Mouse (Mus musculus): ENCODE measurements at regions not wholly inside any gene's neighbourhood (a gene's known extent, or its start where the extent isn't known, plus 50 kb on each side); places are given as distances from the start of the nearest gene placed in this dataset.
A peak's percentile ranks its signal among the peaks of the same experiment; 100 is the strongest.

- Histone ChIP-seq H3K4me2 (replicated peaks; ENCODE audit: low read depth, low read length) (no peak overlapping the region), H3K4me1 (replicated peaks; ENCODE audit: control insufficient read depth, insufficient read depth, low read length) (no peaks in the 10 kb centered on the region), H3K9ac (ENCODE audit: low read depth, low read length) (no peak overlapping the region), H3K27ac (ENCODE audit: low read depth, low read length) (no peak overlapping the region), H3K9me3 (ENCODE audit: control insufficient read depth, low read length) (no peaks in the 10 kb centered on the region), H3K27me3 (ENCODE audit: control insufficient read depth, insufficient read depth, low read length) (no peaks in the 10 kb centered on the region), H3K36me3 (ENCODE audit: control insufficient read depth, insufficient read depth, low read length) (no peaks in the 10 kb centered on the region), H3K4me3 (ENCODE audit: low read depth, low read length) (no peak overlapping the region)
- ATAC-seq (ENCODE audit: low FRiP score), result no peak
- DNase-seq (ENCODE audit: low spot score), result no peak
Measured at GRCm38 (mm10) chr3:57910020-57910419, 62.1 kb upstream of the Pfn2 start.

DNA sequence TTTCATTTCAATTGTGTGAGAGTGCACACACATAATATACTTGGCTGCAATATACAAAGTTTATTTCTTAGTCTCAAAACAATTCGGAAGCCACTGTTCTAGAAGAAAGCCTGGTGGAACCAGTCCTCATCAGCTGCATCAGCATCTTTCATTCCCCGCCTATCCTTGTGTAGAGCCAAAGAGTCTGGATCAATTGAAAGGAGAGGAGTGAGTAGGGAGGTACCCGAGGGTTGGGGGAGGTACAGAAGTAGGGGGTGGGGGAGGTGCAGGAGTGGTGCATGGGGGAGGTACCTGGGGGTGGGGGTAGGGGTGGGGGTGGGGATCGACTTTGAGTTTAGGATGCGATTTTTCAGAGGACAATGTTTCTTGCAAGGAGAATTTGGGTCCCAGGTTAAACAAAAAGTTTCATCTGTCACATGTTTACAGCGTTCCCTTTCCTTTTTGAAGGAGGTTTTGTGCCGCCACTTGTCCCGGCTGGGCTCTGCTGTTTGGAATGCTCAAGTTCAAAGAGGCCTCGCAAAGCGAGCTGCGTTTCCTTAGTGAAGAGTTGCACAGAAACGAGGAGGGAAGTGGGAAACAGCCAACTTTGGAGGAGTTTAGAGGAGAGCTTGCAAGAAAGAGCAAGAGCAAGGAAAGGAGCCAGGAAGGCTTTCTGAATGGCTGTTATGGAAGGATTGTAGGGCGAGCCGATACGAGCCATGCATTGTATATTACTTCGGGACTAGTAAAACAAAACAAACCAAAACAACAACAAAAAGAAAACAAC lies 64.1 kb upstream of the Pfn2 start:
- H3K9me3 ChIP-seq (ENCODE audit: control insufficient read depth, low read length), result no peaks in the 10 kb centered on the region
- 22% methylated on average over 16 of the region's 16 CpGs for WGBS
- H3K27me3 ChIP-seq (ENCODE audit: control insufficient read depth, insufficient read depth, low read length), result no peaks in the 10 kb centered on the region
- ATAC-seq (ENCODE audit: low FRiP score), result no peak
- no peak overlapping the region for H3K9ac ChIP-seq (ENCODE audit: low read depth, low read length)
- peak; percentile 31 for DNase-seq (ENCODE audit: low spot score)
- H3K4me2 ChIP-seq (replicated peaks; ENCODE audit: low read depth, low read length), result peak overlapping the region; percentile 24; the same call in 1 of the 2 replicates
- no peak overlapping the region for H3K27ac ChIP-seq (ENCODE audit: low read depth, low read length)
- H3K4me3 ChIP-seq (ENCODE audit: low read depth, low read length), result no peak overlapping the region
- no peaks in the 10 kb centered on the region for H3K36me3 ChIP-seq (ENCODE audit: control insufficient read depth, insufficient read depth, low read length)
- H3K4me1 ChIP-seq (replicated peaks; ENCODE audit: control insufficient read depth, insufficient read depth, low read length), result no peaks in the 10 kb centered on the region

GRCm38 (mm10) chr3:57912650-57913343 lies 64.9 kb upstream of the Pfn2 start:
- no peak overlapping the region for H3K27ac ChIP-seq (ENCODE audit: low read depth, low read length)
- ATAC-seq (ENCODE audit: low FRiP score) (no peak), DNase-seq (ENCODE audit: low spot score) (peak; percentile 5)
- no peaks in the 10 kb centered on the region for H3K4me1 ChIP-seq (replicated peaks; ENCODE audit: control insufficient read depth, insufficient read depth, low read length)
- H3K4me2 ChIP-seq (replicated peaks; ENCODE audit: low read depth, low read length), result no peak overlapping the region
- 56% methylated on average over 7 of the region's 7 CpGs for WGBS
- H3K27me3 ChIP-seq (ENCODE audit: control insufficient read depth, insufficient read depth, low read length), result no peaks in the 10 kb centered on the region
- H3K4me3 ChIP-seq (ENCODE audit: low read depth, low read length), result no peak overlapping the region
- no peaks in the 10 kb centered on the region for H3K9me3 ChIP-seq (ENCODE audit: control insufficient read depth, low read length)
- H3K36me3 ChIP-seq (ENCODE audit: control insufficient read depth, insufficient read depth, low read length), result no peaks in the 10 kb centered on the region
- no peak overlapping the region for H3K9ac ChIP-seq (ENCODE audit: low read depth, low read length)

DNA sequence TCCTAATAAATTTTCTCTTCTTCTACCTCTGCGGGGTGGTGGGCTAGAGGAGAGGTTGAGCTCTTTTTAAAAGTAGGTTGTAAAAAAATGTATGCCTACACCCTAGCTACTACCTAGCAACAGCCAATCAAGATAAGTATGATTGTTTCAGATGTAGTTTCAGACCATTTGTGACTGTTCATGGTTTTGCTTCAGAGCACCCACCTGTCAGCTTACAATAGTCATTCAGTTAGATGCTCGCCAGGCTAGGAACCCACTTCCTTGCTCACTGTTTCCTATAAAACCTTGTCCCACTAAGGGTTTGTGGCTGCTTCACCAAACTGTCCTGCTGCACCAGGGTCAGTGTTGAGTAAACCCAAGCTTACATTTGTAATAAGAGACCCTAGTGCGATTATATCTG lies 66.8 kb upstream of the Pfn2 start:
- DNase-seq (ENCODE audit: low spot score), result no peak
- no peaks in the 10 kb centered on the region for H3K4me1 ChIP-seq (replicated peaks; ENCODE audit: control insufficient read depth, insufficient read depth, low read length)
- H3K27me3 ChIP-seq (ENCODE audit: control insufficient read depth, insufficient read depth, low read length), result no peaks in the 10 kb centered on the region
- no peaks in the 10 kb centered on the region for H3K9me3 ChIP-seq (ENCODE audit: control insufficient read depth, low read length)
- no peak overlapping the region for H3K4me2 ChIP-seq (replicated peaks; ENCODE audit: low read depth, low read length)
- no peak for ATAC-seq (ENCODE audit: low FRiP score)
- H3K27ac ChIP-seq (ENCODE audit: low read depth, low read length), result no peak overlapping the region
- H3K36me3 ChIP-seq (ENCODE audit: control insufficient read depth, insufficient read depth, low read length), result no peaks in the 10 kb centered on the region
- no peak overlapping the region for H3K4me3 ChIP-seq (ENCODE audit: low read depth, low read length)
- no peak overlapping the region for H3K9ac ChIP-seq (ENCODE audit: low read depth, low read length)
- 89% methylated on average over 3 of the region's 3 CpGs for WGBS

DNA sequence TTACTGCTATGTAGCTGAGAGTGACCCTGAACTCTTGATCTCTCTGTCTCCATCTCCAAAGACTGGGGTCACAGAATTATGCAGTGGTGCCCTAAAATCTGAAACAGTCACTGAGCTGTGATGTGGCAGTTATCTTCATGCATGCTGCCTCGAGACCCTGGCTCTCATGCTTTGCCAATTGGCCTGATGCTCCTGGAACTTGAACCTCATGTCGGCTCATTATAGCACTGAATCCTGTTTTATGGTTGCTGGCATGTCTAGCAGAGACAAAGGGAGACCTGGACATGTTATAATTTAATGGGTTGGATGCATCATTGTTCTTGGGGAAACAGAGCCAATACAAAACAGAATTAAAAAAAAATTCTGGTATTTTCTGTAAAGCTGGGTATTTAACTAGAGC lies 71.0 kb upstream of the Pfn2 start:
- no peaks in the 10 kb centered on the region for H3K4me1 ChIP-seq (replicated peaks; ENCODE audit: control insufficient read depth, insufficient read depth, low read length)
- DNase-seq (ENCODE audit: low spot score), result no peak
- H3K27ac ChIP-seq (ENCODE audit: low read depth, low read length), result no peak overlapping the region
- 83% methylated on average over 2 of the region's 2 CpGs for WGBS
- H3K4me2 ChIP-seq (replicated peaks; ENCODE audit: low read depth, low read length), result no peak overlapping the region
- H3K9ac ChIP-seq (ENCODE audit: low read depth, low read length), result no peak overlapping the region
- no peak overlapping the region for H3K4me3 ChIP-seq (ENCODE audit: low read depth, low read length)
- no peaks in the 10 kb centered on the region for H3K9me3 ChIP-seq (ENCODE audit: control insufficient read depth, low read length)
- no peaks in the 10 kb centered on the region for H3K27me3 ChIP-seq (ENCODE audit: control insufficient read depth, insufficient read depth, low read length)
- ATAC-seq (ENCODE audit: low FRiP score), result no peak
- no peaks in the 10 kb centered on the region for H3K36me3 ChIP-seq (ENCODE audit: control insufficient read depth, insufficient read depth, low read length)

DNA sequence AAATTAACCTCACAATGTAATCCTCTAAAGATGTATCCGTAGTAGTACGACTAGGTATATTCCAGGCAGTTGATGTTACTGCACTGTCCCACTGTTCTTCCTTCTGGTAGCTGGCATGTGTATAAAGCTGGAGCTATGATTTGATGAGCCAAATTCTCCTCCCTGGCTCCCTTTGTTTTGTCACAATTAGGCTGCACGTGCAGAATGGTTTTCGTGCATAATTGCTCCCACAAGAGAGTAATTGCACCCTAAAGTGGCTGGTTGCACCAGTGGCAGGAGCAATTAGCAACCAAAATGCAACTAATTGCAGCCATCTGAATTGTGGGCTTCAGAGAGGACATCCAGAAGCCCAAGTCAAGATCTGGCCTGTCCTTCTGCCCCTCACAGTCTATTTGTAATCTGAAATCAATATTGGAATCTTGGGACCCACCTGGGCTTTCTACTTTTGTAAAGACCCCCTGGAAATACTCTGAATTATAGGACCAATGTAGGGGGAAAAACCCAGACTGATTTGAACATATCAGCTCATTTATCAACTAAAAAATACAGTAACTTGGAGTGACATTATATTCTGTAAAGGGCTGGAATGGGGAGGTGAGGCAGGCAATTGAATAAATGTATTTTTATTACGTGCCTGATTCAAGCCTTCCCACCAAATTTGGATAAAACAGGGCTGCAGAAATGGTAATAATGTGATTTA lies 71.7 kb upstream of the Pfn2 start:
- no peak overlapping the region for H3K4me2 ChIP-seq (replicated peaks; ENCODE audit: low read depth, low read length)
- no peak for DNase-seq (ENCODE audit: low spot score)
- H3K27ac ChIP-seq (ENCODE audit: low read depth, low read length), result no peak overlapping the region
- no peaks in the 10 kb centered on the region for H3K9me3 ChIP-seq (ENCODE audit: control insufficient read depth, low read length)
- 79% methylated on average over 5 of the region's 5 CpGs for WGBS
- no peak for ATAC-seq (ENCODE audit: low FRiP score)
- H3K9ac ChIP-seq (ENCODE audit: low read depth, low read length), result no peak overlapping the region
- H3K36me3 ChIP-seq (ENCODE audit: control insufficient read depth, insufficient read depth, low read length), result no peaks in the 10 kb centered on the region
- H3K27me3 ChIP-seq (ENCODE audit: control insufficient read depth, insufficient read depth, low read length), result no peaks in the 10 kb centered on the region
- H3K4me3 ChIP-seq (ENCODE audit: low read depth, low read length), result no peak overlapping the region
- H3K4me1 ChIP-seq (replicated peaks; ENCODE audit: control insufficient read depth, insufficient read depth, low read length), result no peaks in the 10 kb centered on the region

- Histone ChIP-seq H3K36me3 (ENCODE audit: control insufficient read depth, insufficient read depth, low read length) (no peaks in the 10 kb centered on the region), H3K4me2 (replicated peaks; ENCODE audit: low read depth, low read length) (no peak overlapping the region), H3K27ac (ENCODE audit: low read depth, low read length) (no peak overlapping the region), H3K4me1 (replicated peaks; ENCODE audit: control insufficient read depth, insufficient read depth, low read length) (no peaks in the 10 kb centered on the region), H3K4me3 (ENCODE audit: low read depth, low read length) (no peak overlapping the region), H3K27me3 (ENCODE audit: control insufficient read depth, insufficient read depth, low read length) (no peaks in the 10 kb centered on the region), H3K9me3 (ENCODE audit: control insufficient read depth, low read length) (no peaks in the 10 kb centered on the region), H3K9ac (ENCODE audit: low read depth, low read length) (no peak overlapping the region)
- DNase-seq (ENCODE audit: low spot score), result no peak
- WGBS, result 42% methylated on average over 1 of the region's 1 CpGs
- no peak for ATAC-seq (ENCODE audit: low FRiP score)
Measured at GRCm38 (mm10) chr3:57920090-57920432, 72.2 kb upstream of the Pfn2 start.

DNA sequence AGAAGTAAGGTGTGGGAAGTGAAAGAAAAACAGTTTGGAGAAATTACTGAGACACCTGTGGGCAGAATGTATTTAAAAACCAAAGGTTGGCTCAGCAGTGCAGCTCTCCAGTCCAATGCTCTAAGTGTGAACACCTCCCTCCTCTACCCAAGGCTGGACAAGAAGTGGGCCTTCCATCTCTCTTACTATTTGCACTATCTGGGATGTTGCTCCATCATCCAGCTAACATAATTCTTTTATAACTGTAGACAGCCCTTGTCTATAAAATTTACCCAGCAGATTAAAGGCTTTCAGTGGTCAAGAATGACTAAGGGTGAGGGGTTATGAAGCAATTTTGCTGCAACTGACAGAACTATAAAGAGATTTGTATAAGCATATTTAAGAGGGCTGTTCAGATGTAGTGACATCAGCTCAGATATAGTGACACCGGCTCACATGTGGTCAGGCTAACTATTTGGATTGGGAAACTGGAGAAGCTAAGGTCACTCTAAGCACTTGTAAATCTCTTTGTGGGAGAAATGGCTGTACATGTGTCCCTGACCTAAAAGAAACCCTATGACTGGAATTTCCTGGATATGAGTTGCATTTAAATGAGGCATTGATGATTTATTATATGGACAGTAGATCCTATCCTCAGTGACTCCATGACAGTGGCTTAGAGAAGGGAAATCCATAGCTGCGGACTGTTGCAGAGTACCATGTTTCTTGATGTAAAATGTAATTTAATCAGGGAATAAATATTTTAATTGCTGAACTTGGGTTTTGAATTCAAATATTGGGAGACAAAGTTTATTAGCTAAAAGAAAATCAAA lies 73.4 kb upstream of the Pfn2 start:
- Histone ChIP-seq H3K27me3 (ENCODE audit: control insufficient read depth, insufficient read depth, low read length) (no peaks in the 10 kb centered on the region), H3K4me1 (replicated peaks; ENCODE audit: control insufficient read depth, insufficient read depth, low read length) (no peaks in the 10 kb centered on the region), H3K9ac (ENCODE audit: low read depth, low read length) (no peak overlapping the region), H3K4me3 (ENCODE audit: low read depth, low read length) (no peak overlapping the region), H3K4me2 (replicated peaks; ENCODE audit: low read depth, low read length) (no peak overlapping the region), H3K36me3 (ENCODE audit: control insufficient read depth, insufficient read depth, low read length) (no peaks in the 10 kb centered on the region), H3K27ac (ENCODE audit: low read depth, low read length) (no peak overlapping the region), H3K9me3 (ENCODE audit: control insufficient read depth, low read length) (no peaks in the 10 kb centered on the region)
- DNase-seq (ENCODE audit: low spot score), result no peak
- whole genome bisulfite sequencing, result 89% methylated on average over 2 of the region's 2 CpGs
- no peak for ATAC-seq (ENCODE audit: low FRiP score)

All from hindbrain, embryonic 11.5 days (tissue).